Mouse (Mus musculus): Measurements from ENCODE around the gene Siglecg.

The Siglecg gene

GRCm38 (mm10) chr7:43442684-43443083 lies 34.7 kb downstream of the Siglecg start:
- peak; percentile 25 for DNase-seq (ENCODE audit: low read depth, low spot score)

GRCm38 (mm10) chr7:43443126-43443916 lies 35.3 kb downstream of the Siglecg start:
- DNase-seq (ENCODE audit: low read depth, low spot score), result peak; percentile 84

- DNase-seq (ENCODE audit: low read depth, low spot score), result peak; percentile 94
Measured at GRCm38 (mm10) chr7:43443917-43444293, 35.9 kb downstream of the Siglecg start, which contains the start of the genes Etfb and Gm45233. Gene Etfb (plus strand): TSS chr7:43444083. Gene Gm45233 (plus strand): TSS chr7:43444128.

- DNase-seq (ENCODE audit: low read depth, low spot score), result no peak
Measured at GRCm38 (mm10) chr7:43447801-43448200, 39.8 kb downstream of the Siglecg start.

GRCm38 (mm10) chr7:43448246-43448645 lies 40.2 kb downstream of the Siglecg start:
- no peak for DNase-seq (ENCODE audit: low read depth, low spot score)

GRCm38 (mm10) chr7:43449811-43450210 lies 41.8 kb downstream of the Siglecg start:
- DNase-seq (ENCODE audit: low read depth, low spot score), result no peak

- no peak for DNase-seq (ENCODE audit: low read depth, low spot score)
Measured at GRCm38 (mm10) chr7:43451726-43452125, 43.7 kb downstream of the Siglecg start.

- peak; percentile 52 for DNase-seq (ENCODE audit: low read depth, low spot score)
Measured at GRCm38 (mm10) chr7:43452609-43453008, 44.6 kb downstream of the Siglecg start.

- DNase-seq (ENCODE audit: low read depth, low spot score), result no peak
Measured at GRCm38 (mm10) chr7:43453599-43454355, 45.8 kb downstream of the Siglecg start.

GRCm38 (mm10) chr7:43454371-43454770 lies 46.4 kb downstream of the Siglecg start:
- DNase-seq (ENCODE audit: low read depth, low spot score), result no peak

- DNase-seq (ENCODE audit: low read depth, low spot score), result no peak
Measured at GRCm38 (mm10) chr7:43462851-43463250, 54.8 kb downstream of the Siglecg start, which contains the start of gene Vsig10l. Gene Vsig10l (plus strand): TSS chr7:43463151.

GRCm38 (mm10) chr7:43463976-43464375 lies 56.0 kb downstream of the Siglecg start:
- DNase-seq (ENCODE audit: low read depth, low spot score), result no peak

- peak; percentile 37 for DNase-seq (ENCODE audit: low read depth, low spot score)
Measured at GRCm38 (mm10) chr7:43464864-43465343, 56.9 kb downstream of the Siglecg start.

GRCm38 (mm10) chr7:43465344-43466098 lies 57.5 kb downstream of the Siglecg start:
- peak; percentile 95 for DNase-seq (ENCODE audit: low read depth, low spot score)

GRCm38 (mm10) chr7:43466099-43466694 lies 58.2 kb downstream of the Siglecg start:
- peak; percentile 89 for DNase-seq (ENCODE audit: low read depth, low spot score)

Data from CD4-positive helper T cell, adult 2 months (primary cell).